Mouse (Mus musculus): ENCODE results near the gene Rbms2. TPM values are rescaled to one million over a fixed set of nuclear protein-coding genes. Genes with fewer than 3 reads are reported as not detected.
"Not testable (repeated sequence)": the region's sequence is repeated elsewhere in the genome, so short reads cannot be mapped to it uniquely, and the experiment has no call there.

The Rbms2 gene
- polyA plus RNA-seq, 1 experiment: 125 TPM

DNA sequence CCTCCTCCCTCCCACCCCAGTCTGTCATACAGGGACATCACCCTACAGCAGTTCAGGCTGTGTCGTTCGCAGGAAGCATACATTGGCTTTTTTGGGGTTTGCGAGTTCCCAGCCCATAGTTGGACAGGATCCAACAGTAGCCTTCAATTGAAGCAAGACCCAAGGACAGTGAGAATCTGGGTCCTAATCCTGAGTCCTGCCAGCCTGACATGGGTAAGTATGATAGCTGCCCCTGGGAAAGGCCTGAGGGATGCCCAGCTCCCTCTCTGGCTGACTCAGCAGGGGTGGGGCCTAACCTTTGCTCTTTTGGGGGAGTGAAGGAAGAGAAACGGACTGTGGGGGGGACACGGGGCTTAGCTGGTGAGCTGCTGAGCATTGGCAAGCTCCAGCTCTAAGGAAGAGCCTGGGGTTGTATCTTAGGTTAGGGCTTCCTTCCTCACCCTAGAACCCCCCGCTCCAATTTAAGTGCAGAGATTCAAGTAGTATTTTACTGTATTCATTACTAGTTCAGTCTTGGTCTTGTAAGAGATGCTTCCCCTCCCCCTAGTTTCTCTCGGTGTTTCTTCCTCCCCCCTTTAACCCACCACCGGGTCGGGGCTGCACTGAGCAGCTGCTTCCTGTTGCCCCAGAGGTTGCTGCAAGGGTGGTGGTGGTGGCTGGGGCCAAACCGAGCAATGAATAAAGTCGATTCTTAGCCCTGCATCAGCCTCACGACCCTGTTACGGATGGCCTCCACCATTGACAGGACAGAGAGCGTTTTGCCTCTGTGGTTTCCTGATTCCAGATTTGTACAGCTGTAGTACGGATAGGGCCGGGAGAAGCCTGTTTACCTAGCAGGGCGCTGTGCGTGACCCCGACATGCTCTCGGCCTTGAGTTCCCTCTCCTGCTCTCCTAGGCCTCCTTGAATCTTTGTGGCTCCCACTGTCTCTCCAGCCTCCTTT is 88.3 kb downstream of the Rbms2 start, which contains the start of gene Baz2a:
Gene Baz2a, plus strand, starts transcription at position 14 of the 942 bp plus-strand sequence.
- DNase-seq (ENCODE audit: low read depth): no peak

DNA sequence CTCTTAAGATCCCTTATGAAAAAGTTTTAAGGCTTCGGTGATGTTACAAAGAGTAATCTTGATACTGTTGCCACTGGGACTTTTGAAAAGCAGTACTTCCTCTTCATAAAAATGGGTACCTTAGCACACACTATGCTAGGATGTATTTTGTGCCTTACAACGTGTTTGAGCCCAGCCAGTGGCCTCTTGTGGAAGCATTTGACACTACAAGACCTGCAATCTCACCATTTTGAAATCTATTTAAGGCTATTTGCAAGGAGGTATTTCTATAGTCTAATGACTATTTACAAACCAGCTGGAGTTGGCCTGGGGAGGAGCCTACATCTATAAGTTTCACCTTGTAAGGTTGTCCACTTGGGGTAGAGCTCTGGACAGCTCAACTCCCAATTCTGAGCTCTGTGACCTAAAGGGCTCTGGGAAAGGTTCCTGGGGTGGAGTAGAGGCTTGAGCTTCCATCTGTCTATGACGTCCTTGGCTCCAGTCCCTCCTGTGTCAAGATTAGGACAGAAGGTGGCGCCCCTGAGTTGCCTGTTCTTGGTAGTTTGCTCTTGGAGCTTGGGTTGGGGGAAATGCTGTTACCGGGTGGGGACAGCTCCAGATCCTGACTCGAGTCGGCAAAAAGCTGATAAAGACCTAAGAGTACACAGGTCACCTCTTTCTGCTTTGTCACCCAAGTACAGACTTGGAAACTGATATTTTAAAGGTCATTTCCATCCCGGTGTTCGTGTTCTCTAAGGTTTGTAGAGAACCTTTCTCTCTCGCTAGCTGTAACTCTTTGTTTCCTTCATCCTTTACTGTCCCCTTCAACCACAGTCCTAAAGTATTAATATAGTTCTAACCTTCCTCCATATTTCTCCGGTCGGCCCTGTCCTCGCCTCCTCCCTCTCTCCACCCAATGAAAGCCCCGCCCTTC is 89.2 kb downstream of the Rbms2 start:
- no peak for DNase-seq (ENCODE audit: low read depth)

DNA sequence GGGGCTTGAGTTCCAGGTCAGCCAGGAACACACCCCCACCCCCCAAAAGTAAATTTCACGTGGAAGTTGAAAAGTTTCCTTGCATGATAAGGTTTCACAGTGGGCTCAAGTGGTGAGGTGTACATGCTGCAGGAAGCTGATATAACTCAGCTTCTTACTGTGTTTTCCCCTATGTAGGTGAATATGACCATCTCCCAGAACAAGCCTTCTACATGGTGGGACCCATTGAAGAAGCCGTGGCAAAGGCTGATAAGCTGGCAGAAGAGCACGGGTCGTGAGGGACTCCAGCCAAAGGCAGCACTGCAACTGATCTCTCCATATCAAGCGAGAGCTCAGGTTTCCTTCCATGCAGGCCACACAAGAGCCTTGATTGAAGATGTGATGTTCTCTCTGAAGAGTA is 90.3 kb downstream of the Rbms2 start:
- DNase-seq (ENCODE audit: low read depth): no peak

DNA sequence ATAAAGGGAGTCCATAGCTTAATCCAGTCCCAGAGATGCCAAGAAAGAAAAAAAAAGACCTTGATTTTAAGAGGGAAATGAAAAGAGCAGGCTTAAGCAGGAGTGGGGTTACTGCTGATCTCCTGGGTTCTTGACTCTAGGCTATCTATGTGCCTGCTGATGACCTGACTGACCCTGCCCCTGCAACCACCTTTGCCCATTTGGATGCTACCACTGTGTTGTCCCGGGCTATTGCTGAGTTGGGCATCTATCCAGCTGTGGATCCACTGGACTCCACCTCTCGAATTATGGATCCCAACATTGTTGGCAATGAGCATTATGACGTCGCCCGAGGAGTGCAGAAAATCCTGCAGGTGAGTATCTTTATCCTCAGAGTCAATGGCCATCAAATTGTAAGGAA is 91.9 kb downstream of the Rbms2 start:
- DNase-seq (ENCODE audit: low read depth): no peak

DNA sequence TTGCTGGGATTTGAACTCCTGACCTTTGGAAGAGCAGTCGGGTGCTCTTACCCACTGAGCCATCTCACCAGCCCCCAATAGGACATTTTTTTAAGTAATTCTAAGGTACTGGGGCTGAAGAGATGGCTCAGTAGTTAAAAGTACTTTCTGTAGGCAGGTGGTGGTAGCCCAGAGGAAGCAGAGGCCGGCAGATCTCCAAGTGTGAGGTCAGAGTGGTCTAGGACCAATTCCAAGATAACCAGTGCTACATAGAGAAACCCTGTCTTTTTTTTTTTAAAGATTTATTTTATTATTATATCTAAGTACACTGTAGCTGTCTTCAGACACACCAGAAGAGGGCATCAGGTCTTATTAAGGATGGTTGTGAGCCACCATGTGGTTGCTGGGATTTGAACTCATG is 92.9 kb downstream of the Rbms2 start:
- not testable (repeated sequence) for DNase-seq (ENCODE audit: low read depth)

DNA sequence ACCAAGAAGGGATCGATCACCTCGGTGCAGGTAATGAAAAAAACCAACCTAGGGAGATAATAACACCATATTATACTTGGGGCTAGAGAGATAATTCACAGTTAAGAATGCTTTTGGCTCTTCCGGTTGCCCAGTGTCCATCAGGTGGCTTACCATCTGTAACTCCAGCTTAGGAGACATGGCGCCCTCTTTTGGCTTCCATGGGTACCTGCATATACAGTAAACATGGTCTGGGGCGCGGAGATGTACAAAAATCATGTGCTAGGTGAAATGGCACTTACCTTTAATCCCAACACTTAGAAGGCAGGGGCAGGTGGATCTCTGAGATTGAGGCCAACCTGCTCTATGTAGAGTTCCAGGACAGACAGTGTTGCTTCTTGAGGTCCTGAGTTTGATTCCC is 93.7 kb downstream of the Rbms2 start:
- no peak for DNase-seq (ENCODE audit: low read depth)

DNA sequence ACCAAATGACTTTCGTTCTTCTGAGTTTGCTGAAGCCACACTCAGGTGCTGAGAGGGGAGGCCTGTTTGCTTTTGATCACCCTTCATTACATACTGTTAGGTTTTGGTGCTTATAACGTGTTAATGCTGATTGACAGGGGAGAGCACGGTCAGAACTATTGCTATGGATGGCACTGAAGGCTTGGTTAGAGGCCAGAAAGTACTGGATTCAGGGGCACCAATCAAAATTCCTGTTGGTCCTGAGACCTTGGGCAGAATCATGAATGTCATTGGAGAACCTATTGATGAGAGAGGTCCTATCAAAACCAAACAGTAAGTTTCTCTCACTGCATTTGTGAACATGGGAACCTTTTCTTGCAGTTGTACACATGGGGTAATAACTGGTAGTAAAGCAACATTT is 95.9 kb downstream of the Rbms2 start:
- DNase-seq (ENCODE audit: low read depth): no peak

DNA sequence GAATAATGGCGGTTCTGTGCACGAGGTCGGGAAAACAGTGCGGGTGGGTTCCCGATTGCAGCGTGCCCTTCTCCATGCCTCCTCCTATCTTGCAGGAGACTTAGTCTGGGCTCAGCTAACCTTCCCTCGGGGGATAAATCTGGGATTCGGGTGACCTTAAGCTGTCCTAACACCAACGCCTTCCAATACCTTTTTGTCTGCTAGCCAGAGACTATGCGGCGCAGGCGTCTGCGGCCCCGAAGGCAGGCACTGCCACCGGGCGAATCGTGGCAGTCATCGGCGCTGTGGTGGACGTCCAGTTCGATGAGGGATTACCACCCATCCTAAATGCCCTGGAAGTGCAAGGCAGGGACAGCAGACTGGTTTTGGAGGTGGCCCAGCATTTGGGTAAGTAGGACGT is 96.4 kb downstream of the Rbms2 start:
- no peak for DNase-seq (ENCODE audit: low read depth)

DNA sequence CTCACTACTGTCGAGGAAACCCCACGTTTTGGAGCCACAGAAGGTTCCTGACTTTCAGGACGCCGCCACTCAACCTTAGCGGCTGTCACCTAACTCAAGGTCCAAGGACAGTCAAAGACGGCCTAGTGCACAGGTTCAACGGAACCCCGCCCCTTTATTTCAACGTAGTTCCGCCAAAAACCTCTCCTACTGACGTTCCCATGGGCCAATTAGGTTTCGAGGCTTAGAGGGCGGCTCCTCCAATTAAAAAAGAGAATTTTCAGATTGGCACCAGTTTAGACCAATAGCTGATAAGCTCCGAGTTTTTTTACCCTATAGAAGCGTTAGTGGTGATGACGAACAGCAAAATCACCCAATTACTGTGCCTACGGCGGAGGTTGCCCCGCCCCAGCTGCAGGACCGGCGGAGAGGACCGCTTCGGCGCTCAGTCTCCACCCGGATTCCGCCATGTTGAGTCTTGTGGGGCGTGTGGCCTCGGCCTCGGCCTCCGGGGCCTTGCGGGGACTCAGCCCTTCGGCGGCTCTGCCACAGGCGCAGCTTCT is 97.1 kb downstream of the Rbms2 start, which contains the start of gene Atp5b:
Gene Atp5b, plus strand, starts transcription at position 394 of the 542 bp plus-strand sequence.
- peak; percentile 100 for DNase-seq (ENCODE audit: low read depth)

DNA sequence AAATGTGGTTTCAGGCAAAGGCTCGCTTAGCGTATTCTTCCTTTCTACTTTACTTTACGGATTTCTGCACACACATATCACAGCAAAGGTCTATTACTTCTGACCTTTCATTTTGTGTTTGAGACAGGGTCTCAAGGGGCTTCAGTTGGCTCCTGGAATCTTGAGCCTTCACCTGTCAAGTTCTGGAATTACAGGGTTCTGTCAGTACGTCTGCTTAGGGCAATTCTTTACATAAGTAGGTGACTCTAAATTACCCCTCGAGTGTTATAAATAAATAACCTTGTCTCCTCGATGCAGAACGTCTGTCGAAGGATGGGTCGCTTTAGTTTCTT is 97.7 kb downstream of the Rbms2 start:
- DNase-seq (ENCODE audit: low read depth): no peak

DNA sequence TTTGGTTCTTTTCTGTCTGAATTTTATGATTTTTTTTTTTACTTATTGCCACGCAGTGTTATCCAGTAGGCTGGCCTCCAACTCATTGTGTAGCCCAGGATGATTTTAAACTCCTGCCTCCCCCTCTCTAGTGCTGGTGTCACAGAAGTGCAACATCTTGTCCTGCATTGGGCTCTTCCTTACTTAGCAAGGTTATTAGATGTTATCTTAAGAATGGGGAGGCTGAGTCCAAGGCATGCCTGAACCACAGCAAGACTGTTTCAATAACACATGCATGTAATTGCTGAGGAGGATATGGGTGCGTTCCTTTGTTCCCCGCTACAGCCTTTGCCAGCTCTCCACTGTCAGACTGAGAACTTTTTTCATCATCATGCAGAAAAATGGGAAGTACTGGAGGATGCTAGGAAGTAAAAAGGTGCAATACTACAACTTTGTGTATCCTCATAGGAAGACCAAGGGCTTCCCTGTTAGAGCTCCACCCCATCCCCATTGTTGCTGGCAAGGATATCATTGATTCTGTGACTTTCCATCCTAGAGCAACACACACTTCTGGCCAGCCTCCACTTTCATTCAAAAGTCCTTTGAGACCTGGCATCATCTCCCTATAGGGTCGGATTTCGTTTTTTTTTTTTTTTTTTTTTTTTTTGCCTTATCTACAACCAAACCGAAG is 98.2 kb downstream of the Rbms2 start:
- DNase-seq (ENCODE audit: low read depth): no peak

Other genes with a start within 250 kb of the Rbms2 start
- 0.53 TPM in 1 of 2 replicates, not detected in the other for gene Hsd17b6, start 172.7 kb downstream of the Rbms2 start, polyA plus RNA-seq (2012; rRNA removed)
- gene Prim1, start 165.1 kb downstream of the Rbms2 start, polyA plus RNA-seq (2012; rRNA removed): 3.0 and 3.3 TPM in 2 replicates
- 200 and 240 TPM in 2 replicates for gene Naca, start 144.7 kb downstream of the Rbms2 start, polyA plus RNA-seq (2012; rRNA removed)
- 21.0 and 41.0 TPM in 2 replicates for gene Ptges3, start 121.3 kb downstream of the Rbms2 start, polyA plus RNA-seq (2012; rRNA removed)
- 2,186 and 2,996 TPM in 2 replicates for gene Atp5b, start 97.0 kb downstream of the Rbms2 start, polyA plus RNA-seq (2012; rRNA removed)
- 32.2 and 38.6 TPM in 2 replicates for gene Baz2a, start 88.7 kb downstream of the Rbms2 start, polyA plus RNA-seq (2012; rRNA removed)
- gene Gls2, start 14.2 kb upstream of the Rbms2 start, polyA plus RNA-seq (2012; rRNA removed): 2.7 and 2.8 TPM in 2 replicates
- 9.1 and 12.2 TPM in 2 replicates for gene Spryd4, start 31.5 kb upstream of the Rbms2 start, polyA plus RNA-seq (2012; rRNA removed)
- gene Mip, start 45.5 kb upstream of the Rbms2 start, polyA plus RNA-seq (2012; rRNA removed): not detected in 2 replicates
- 3.5 and 3.6 TPM in 2 replicates for gene Timeless, start 51.8 kb upstream of the Rbms2 start, polyA plus RNA-seq (2012; rRNA removed)
- gene Apon, start 73.8 kb upstream of the Rbms2 start, polyA plus RNA-seq (2012; rRNA removed): 0.75 TPM in 1 of 2 replicates, not detected in the other
- gene Apof, start 88.4 kb upstream of the Rbms2 start, polyA plus RNA-seq (2012; rRNA removed): 0.14 and 2.2 TPM in 2 replicates
- gene Stat2, start 90.3 kb upstream of the Rbms2 start, polyA plus RNA-seq (2012; rRNA removed): 29.0 and 31.4 TPM in 2 replicates
- 0.34 TPM in 1 of 2 replicates, not detected in the other for gene Il23a, start 118.5 kb upstream of the Rbms2 start, polyA plus RNA-seq (2012; rRNA removed)
- gene Pan2, start 123.0 kb upstream of the Rbms2 start, polyA plus RNA-seq (2012; rRNA removed): 22.9 and 23.6 TPM in 2 replicates
- gene Cnpy2, start 142.2 kb upstream of the Rbms2 start, polyA plus RNA-seq (2012; rRNA removed): 96.7 and 103 TPM in 2 replicates
- 252 and 282 TPM in 2 replicates for gene Cs, start 157.4 kb upstream of the Rbms2 start, polyA plus RNA-seq (2012; rRNA removed)
- gene Coq10a, start 188.7 kb upstream of the Rbms2 start, polyA plus RNA-seq (2012; rRNA removed): 63.0 and 63.8 TPM in 2 replicates
- 27.4 and 35.1 TPM in 2 replicates for gene Ankrd52, start 196.8 kb upstream of the Rbms2 start, polyA plus RNA-seq (2012; rRNA removed)
- 0.27 and 0.38 TPM in 2 replicates for gene Slc39a5, start 220.9 kb upstream of the Rbms2 start, polyA plus RNA-seq (2012; rRNA removed)
- 29.8 and 32.6 TPM in 2 replicates for gene Nabp2, start 231.2 kb upstream of the Rbms2 start, polyA plus RNA-seq (2012; rRNA removed)
- gene Rnf41, start 231.4 kb upstream of the Rbms2 start, polyA plus RNA-seq (2012; rRNA removed): 35.3 and 38.9 TPM in 2 replicates